Mouse (Mus musculus): Measurements from ENCODE around the gene Serinc2. TPM values are rescaled to one million over a fixed set of nuclear protein-coding genes. Genes with fewer than 3 reads are reported as not detected.

The Serinc2 gene
- polyA plus RNA-seq (2015; fragmentation: Nextera tagmentation; extraction: Ambion mirVana): 101 and 107 TPM in 2 replicates

- 60% methylated on average over 2 of the region's 2 CpGs for WGBS
- Histone ChIP-seq H3K4me1 (peaks cover 7% of the 10 kb centered on the region), H3K4me3 (no peak within 1 kb of the TSS), H3K27ac (no peak within 1 kb of the TSS), H3K27me3 (no peaks in the 10 kb centered on the region), H3K9ac (no peak within 1 kb of the TSS), H3K4me2 (no peak within 1 kb of the TSS), H3K36me3 (ENCODE audit: poor library complexity, severe bottlenecking) (no peaks in the 10 kb centered on the region), H3K9me3 (replicated peaks) (no peaks in the 10 kb centered on the region)
- no peak for ATAC-seq
Observed at GRCm38 (mm10) chr4:130279105-130279504, at the start of gene Serinc2. Serinc2 (minus strand) TSS chr4:130279205.

- Histone ChIP-seq H3K4me3 (no peak overlapping the region), H3K9me3 (replicated peaks) (no peaks in the 10 kb centered on the region), H3K4me2 (no peak overlapping the region), H3K36me3 (ENCODE audit: poor library complexity, severe bottlenecking) (peaks cover 69% of the 10 kb centered on the region), H3K27me3 (no peaks in the 10 kb centered on the region), H3K27ac (0 out of 2 replicates have a peak overlapping the region, but pooled peaks have one; percentile 3), H3K9ac (no peak overlapping the region), H3K4me1 (no peaks in the 10 kb centered on the region)
- ATAC-seq: no peak
- WGBS: 89% methylated on average over 9 of the region's 9 CpGs
Observed at GRCm38 (mm10) chr4:130327366-130327765, 48.4 kb upstream of the Serinc2 start.

GRCm38 (mm10) chr4:130325446-130325845, 46.4 kb upstream of the Serinc2 start:
- Histone ChIP-seq H3K36me3 (ENCODE audit: poor library complexity, severe bottlenecking) (peaks cover 80% of the 10 kb centered on the region), H3K9ac (no peak overlapping the region), H3K4me1 (no peaks in the 10 kb centered on the region), H3K4me2 (no peak overlapping the region), H3K4me3 (no peak overlapping the region), H3K9me3 (replicated peaks) (no peaks in the 10 kb centered on the region), H3K27ac (no peak overlapping the region), H3K27me3 (no peaks in the 10 kb centered on the region)
- no peak for ATAC-seq
- 94% methylated on average over 2 of the region's 2 CpGs for WGBS

GRCm38 (mm10) chr4:130323607-130324006, 44.6 kb upstream of the Serinc2 start:
- Histone ChIP-seq H3K9ac (no peak overlapping the region), H3K4me2 (no peak overlapping the region), H3K36me3 (ENCODE audit: poor library complexity, severe bottlenecking) (peaks cover 88% of the 10 kb centered on the region), H3K27me3 (no peaks in the 10 kb centered on the region), H3K4me3 (no peak overlapping the region), H3K4me1 (no peaks in the 10 kb centered on the region), H3K27ac (no peak overlapping the region), H3K9me3 (replicated peaks) (no peaks in the 10 kb centered on the region)
- ATAC-seq: no peak
- WGBS: 72% methylated on average over 5 of the region's 5 CpGs

GRCm38 (mm10) chr4:130323165-130323564, 44.2 kb upstream of the Serinc2 start:
- Histone ChIP-seq H3K36me3 (ENCODE audit: poor library complexity, severe bottlenecking) (peaks cover 89% of the 10 kb centered on the region), H3K4me3 (no peak overlapping the region), H3K9ac (no peak overlapping the region), H3K27ac (no peak overlapping the region), H3K9me3 (replicated peaks) (no peaks in the 10 kb centered on the region), H3K4me1 (no peaks in the 10 kb centered on the region), H3K4me2 (no peak overlapping the region), H3K27me3 (no peaks in the 10 kb centered on the region)
- no peak for ATAC-seq
- 85% methylated on average over 1 of the region's 1 CpGs for WGBS

GRCm38 (mm10) chr4:130322567-130322966, 43.6 kb upstream of the Serinc2 start:
- Histone ChIP-seq H3K4me3 (no peak overlapping the region), H3K4me2 (no peak overlapping the region), H3K36me3 (ENCODE audit: poor library complexity, severe bottlenecking) (peaks cover 93% of the 10 kb centered on the region), H3K9ac (no peak overlapping the region), H3K4me1 (no peaks in the 10 kb centered on the region), H3K27me3 (no peaks in the 10 kb centered on the region), H3K9me3 (replicated peaks) (no peaks in the 10 kb centered on the region), H3K27ac (no peak overlapping the region)
- no peak for ATAC-seq
- 80% methylated on average over 7 of the region's 7 CpGs for WGBS

DNA sequence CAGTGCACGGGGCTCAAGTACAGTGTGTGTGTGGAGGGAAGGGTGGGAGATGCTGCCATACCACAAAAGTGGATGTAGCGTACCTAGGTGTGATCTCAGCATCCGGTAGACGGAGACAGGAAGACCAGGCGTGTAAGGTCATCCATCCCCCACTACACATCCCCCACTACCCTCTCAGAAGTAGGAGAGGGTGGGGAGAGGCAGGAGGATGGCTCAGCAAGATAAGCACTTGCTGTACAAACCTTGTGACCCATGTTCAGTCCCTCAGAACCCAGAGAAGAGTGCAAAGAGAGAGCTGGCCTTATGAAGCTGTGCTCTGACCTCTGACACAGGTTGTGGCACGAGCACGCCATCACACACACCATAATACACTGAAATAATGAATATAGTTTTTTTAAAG, 42.6 kb upstream of the Serinc2 start:
- Histone ChIP-seq H3K9me3 (replicated peaks) (no peaks in the 10 kb centered on the region), H3K27ac (no peak overlapping the region), H3K27me3 (no peaks in the 10 kb centered on the region), H3K4me3 (no peak overlapping the region), H3K9ac (no peak overlapping the region), H3K36me3 (ENCODE audit: poor library complexity, severe bottlenecking) (peaks cover 84% of the 10 kb centered on the region), H3K4me1 (no peaks in the 10 kb centered on the region), H3K4me2 (no peak overlapping the region)
- no peak for ATAC-seq
- WGBS: 97% methylated on average over 7 of the region's 7 CpGs

GRCm38 (mm10) chr4:130319564-130319963, 40.6 kb upstream of the Serinc2 start:
- no peak overlapping the region for H3K9ac ChIP-seq
- no peak overlapping the region for H3K4me2 ChIP-seq
- H3K9me3 ChIP-seq (replicated peaks): no peaks in the 10 kb centered on the region
- ATAC-seq: no peak
- H3K27me3 ChIP-seq: no peaks in the 10 kb centered on the region
- H3K27ac ChIP-seq: no peak overlapping the region
- H3K4me3 ChIP-seq: no peak overlapping the region
- 89% methylated on average over 7 of the region's 7 CpGs for WGBS
- peaks cover 80% of the 10 kb centered on the region for H3K36me3 ChIP-seq (ENCODE audit: poor library complexity, severe bottlenecking)
- H3K4me1 ChIP-seq: no peaks in the 10 kb centered on the region

GRCm38 (mm10) chr4:130318122-130318521, 39.1 kb upstream of the Serinc2 start:
- H3K27ac ChIP-seq: no peak overlapping the region
- no peaks in the 10 kb centered on the region for H3K4me1 ChIP-seq
- H3K27me3 ChIP-seq: no peaks in the 10 kb centered on the region
- H3K9ac ChIP-seq: no peak overlapping the region
- no peak overlapping the region for H3K4me2 ChIP-seq
- no peak for ATAC-seq
- H3K4me3 ChIP-seq: no peak overlapping the region
- H3K36me3 ChIP-seq (ENCODE audit: poor library complexity, severe bottlenecking): peaks cover 78% of the 10 kb centered on the region
- H3K9me3 ChIP-seq (replicated peaks): no peaks in the 10 kb centered on the region
- WGBS: 70% methylated on average over 3 of the region's 3 CpGs

DNA sequence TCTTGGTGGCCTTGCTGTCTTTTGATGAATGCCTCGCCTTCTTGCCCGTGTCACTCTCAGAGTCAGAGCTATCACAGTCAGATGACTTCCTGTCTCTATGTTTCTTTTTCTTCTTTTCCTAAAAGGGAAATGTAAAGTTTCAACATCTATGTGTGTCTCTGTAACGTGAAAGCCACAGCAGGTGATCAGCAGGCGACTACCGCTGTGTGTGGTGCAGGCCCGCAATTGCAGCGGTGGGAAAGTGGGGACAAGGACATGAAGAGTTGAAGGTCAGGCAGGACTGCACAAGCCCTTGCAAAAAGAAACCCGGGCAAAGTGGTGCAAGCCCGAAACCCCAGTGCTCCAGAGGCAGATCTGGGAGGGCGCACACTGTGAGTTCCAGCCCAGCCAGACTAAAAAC, 37.7 kb upstream of the Serinc2 start:
- no peak overlapping the region for H3K4me3 ChIP-seq
- H3K27me3 ChIP-seq: no peaks in the 10 kb centered on the region
- peaks cover 64% of the 10 kb centered on the region for H3K36me3 ChIP-seq (ENCODE audit: poor library complexity, severe bottlenecking)
- no peak overlapping the region for H3K4me2 ChIP-seq
- ATAC-seq: no peak
- H3K4me1 ChIP-seq: no peaks in the 10 kb centered on the region
- H3K9me3 ChIP-seq (replicated peaks): no peaks in the 10 kb centered on the region
- no peak overlapping the region for H3K9ac ChIP-seq
- H3K27ac ChIP-seq: no peak overlapping the region
- WGBS: 85% methylated on average over 10 of the region's 10 CpGs

GRCm38 (mm10) chr4:130315771-130316527, 36.9 kb upstream of the Serinc2 start:
- H3K9me3 ChIP-seq (replicated peaks): no peaks in the 10 kb centered on the region
- no peak overlapping the region for H3K4me2 ChIP-seq
- H3K9ac ChIP-seq: no peak overlapping the region
- H3K36me3 ChIP-seq (ENCODE audit: poor library complexity, severe bottlenecking): peaks cover 59% of the 10 kb centered on the region
- ATAC-seq: no peak
- no peaks in the 10 kb centered on the region for H3K27me3 ChIP-seq
- H3K27ac ChIP-seq: no peak overlapping the region
- 79% methylated on average over 13 of the region's 13 CpGs for WGBS
- H3K4me3 ChIP-seq: no peak overlapping the region
- no peaks in the 10 kb centered on the region for H3K4me1 ChIP-seq

DNA sequence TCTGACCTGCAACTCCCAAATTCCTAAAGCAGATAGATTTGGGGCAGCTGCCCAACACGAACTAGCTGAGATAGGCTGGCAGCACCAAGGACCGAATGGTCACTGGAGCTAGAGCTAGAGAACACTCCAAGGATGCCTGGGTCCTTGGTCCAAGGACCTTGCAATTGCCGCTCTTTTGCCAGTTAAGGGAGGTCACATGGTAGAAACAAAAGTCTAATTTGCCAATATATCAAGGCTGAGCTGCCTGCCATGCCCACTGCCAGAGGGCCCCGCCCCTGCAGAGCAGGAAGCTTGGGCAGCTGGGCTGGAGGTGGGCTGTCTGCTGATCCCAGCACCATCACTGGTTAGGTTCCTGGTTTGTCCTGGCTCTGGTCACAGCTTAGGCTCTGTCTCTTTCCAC, 34.5 kb upstream of the Serinc2 start:
- 91% methylated on average over 4 of the region's 4 CpGs for WGBS
- no peak overlapping the region for H3K4me2 ChIP-seq
- H3K9me3 ChIP-seq (replicated peaks): no peaks in the 10 kb centered on the region
- ATAC-seq: no peak
- H3K4me3 ChIP-seq: no peak overlapping the region
- H3K36me3 ChIP-seq (ENCODE audit: poor library complexity, severe bottlenecking): peaks cover 38% of the 10 kb centered on the region
- no peak overlapping the region for H3K9ac ChIP-seq
- H3K27me3 ChIP-seq: peaks cover 20% of the 10 kb centered on the region
- H3K4me1 ChIP-seq: peaks cover 7% of the 10 kb centered on the region
- no peak overlapping the region for H3K27ac ChIP-seq

DNA sequence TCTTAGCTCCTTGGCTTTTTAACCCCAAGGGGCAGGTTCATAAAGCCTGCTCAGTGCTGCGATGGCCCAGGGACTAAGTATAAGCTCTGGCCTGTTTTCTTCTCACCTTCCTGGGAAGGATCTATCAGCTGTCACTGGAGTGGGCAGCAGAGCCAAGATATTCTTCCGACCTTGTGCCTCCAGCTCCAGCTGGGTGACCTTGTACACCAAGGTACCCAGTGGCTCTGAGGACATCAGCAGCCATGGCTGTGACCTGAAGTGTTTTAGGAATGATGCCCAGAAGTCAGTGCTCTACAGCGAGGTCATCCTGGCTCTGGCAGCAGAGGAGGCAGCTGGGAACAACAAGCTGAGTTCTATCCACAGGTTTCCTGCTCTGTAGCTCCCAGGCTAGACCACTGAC, 33.5 kb upstream of the Serinc2 start:
- Histone ChIP-seq H3K4me3 (no peak overlapping the region), H3K4me1 (peaks cover 12% of the 10 kb centered on the region), H3K9me3 (replicated peaks) (no peaks in the 10 kb centered on the region), H3K36me3 (ENCODE audit: poor library complexity, severe bottlenecking) (peaks cover 28% of the 10 kb centered on the region), H3K9ac (no peak overlapping the region), H3K27me3 (peaks cover 27% of the 10 kb centered on the region), H3K4me2 (no peak overlapping the region), H3K27ac (no peak overlapping the region)
- WGBS: 89% methylated on average over 3 of the region's 3 CpGs
- ATAC-seq: no peak

Data from forebrain, embryonic 13.5 days (tissue).